Mouse (Mus musculus): ENCODE results near the gene March6.

DNA sequence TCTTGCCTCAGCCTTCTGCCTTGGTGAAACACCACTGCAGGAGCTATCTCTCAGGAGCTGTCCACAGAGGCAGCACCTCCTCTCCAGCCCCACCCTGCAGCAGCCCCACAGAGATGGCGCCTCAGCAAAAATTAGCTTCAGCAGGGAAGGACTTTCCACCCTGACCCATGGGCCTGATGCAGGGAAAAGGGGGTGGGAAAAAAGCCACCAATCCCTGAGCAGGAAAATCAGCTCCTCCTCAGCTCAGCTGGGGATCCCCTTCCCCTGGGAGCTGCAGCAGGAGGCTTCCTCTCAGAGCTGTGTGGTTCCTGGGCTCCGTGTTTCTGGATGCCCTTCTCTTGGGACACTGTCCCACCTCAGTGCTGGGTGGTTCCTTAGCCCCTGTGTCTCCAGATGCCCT lies 81.1 kb downstream of the March6 start:
- TF ChIP-seq MAFK (IDR thresholded peaks at IDR 0.05; ENCODE audit: insufficient read depth, low read depth, low read length) (peak; percentile 34; the same call in 1 of the 2 replicates), HCFC1 (IDR thresholded peaks at IDR 0.05; ENCODE audit: borderline replicate concordance, insufficient read depth, low read length) (no peak)

Measured in ES-E14 (cell line).